Mouse (Mus musculus) liver, embryonic 16.5 days (tissue): ENCODE results near the gene Ppp2r5d. TPM values are rescaled to one million over a fixed set of nuclear protein-coding genes. Genes with fewer than 3 reads are reported as not detected.

ENCODE experiments used
- ATAC-seq: fragments of 200-750 bp; cut with Nextera tagmentation; 2 replicates; pipeline ENCODE4 v1.8.0; 2017; ENCODE audit warnings: low read depth, mild to moderate bottlenecking, moderate number of reproducible peaks, moderate library complexity
- H3K27ac ChIP-seq: fragments of 300-500 bp; sonication (generic); 2 replicates; pipeline ENCODE4 v1.5.1; 2014; ENCODE audit warnings: mild to moderate bottlenecking, low read length
- H3K27me3 ChIP-seq: fragments of 300-500 bp; sonication (generic); 2 replicates; pipeline ENCODE4 v1.6.1; 2014; ENCODE audit warnings: low read depth, low read length, mixed read lengths; ENCODE audit not compliant: control insufficient read depth, insufficient read depth
- H3K36me3 ChIP-seq: fragments of 300-500 bp; sonication (generic); 2 replicates; pipeline ENCODE4 v1.6.1; 2014; ENCODE audit warnings: mild to moderate bottlenecking; ENCODE audit not compliant: control insufficient read depth, insufficient read depth
- H3K4me1 ChIP-seq: fragments of 300-500 bp; sonication (generic); 2 replicates; pipeline ENCODE4 v1.6.1; 2014; ENCODE audit warnings: low read depth, low read length, mixed read lengths; ENCODE audit not compliant: control insufficient read depth
- H3K4me2 ChIP-seq: fragments of 300-500 bp; sonication (generic); 2 replicates; pipeline ENCODE4 v1.6.1; 2014; ENCODE audit warnings: low read depth, low read length, mixed read lengths
- H3K4me3 ChIP-seq: fragments of 300-500 bp; sonication (generic); 2 replicates; pipeline ENCODE4 v1.5.1; 2014; ENCODE audit warnings: low read depth, mild to moderate bottlenecking, low read length
- H3K9ac ChIP-seq: fragments of 300-500 bp; sonication (generic); 2 replicates; pipeline ENCODE4 v1.6.1; 2014; ENCODE audit warnings: low read depth, low read length
- H3K9me3 ChIP-seq: fragments of 300-500 bp; sonication (generic); replicated peaks from 2 replicates; pipeline ENCODE4 v1.6.1; 2016; ENCODE audit warnings: low read length; ENCODE audit not compliant: control insufficient read depth
- WGBS: fragments of 180-500 bp; shearing (Covaris S2); extraction: QIAGEN DNeasy Blood & Tissue Kit; methylation state at CpG from one replicate; pipeline ENCODE4 v1.1.7; 2014; ENCODE audit not compliant: insufficient replicate concordance; 5-methylcytosine and 5-hydroxymethylcytosine counted together
- polyA plus RNA-seq: library from polyadenylated mRNA; unstranded; fragments of >200 nt; fragmentation: Nextera tagmentation; extraction: Ambion mirVana; gene quantifications from 2 replicates; pipeline ENCODE4 v1.2.1, GENCODE M21; 2015

The Ppp2r5d gene
- polyA plus RNA-seq: 25.5 and 28.7 TPM in 2 replicates

DNA sequence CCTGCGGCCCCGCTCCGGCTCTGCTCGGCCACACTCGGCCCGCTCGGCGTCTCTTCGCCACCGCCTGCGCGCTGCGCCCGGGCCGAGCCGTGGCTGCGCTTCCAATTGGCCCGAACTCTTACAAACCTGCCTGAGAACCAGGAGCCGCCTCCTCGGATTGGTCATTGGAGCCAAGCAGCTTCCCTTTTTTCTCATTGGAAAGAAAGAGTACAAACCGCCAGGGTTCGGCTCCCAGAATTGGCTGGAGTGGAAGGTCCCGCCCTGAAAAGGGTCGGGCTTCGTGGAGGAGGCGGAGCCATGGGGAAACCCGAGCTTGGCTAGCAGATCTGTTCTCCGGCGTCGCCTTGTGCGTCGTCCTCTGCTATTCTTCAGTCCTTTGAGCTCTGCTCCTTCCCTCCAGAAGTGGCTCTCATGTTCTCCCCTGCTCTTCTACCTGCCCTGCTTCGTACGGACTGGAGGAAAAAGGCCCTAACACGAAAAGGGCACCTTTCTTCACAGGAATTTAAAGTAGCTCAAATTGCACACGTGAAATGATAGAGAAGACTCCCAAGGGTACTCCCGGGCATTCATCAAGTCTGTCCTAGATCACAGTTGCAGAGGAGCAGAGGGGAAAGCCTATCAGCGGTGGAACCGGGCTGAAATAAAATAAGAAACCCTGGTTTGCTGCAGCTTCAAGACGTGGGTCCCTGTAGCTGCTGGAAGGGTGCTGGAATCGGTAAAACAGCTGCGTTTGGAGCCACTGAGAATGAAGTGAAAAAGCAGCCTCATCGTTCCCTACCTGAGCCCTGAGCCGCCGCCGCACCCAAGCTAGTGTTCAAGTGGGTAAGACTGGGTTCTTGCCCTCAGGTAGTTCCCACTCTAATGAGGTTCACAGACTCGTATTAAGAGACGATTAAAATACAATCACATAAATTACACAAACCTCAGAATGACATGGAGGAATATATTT lies at the start of gene Ppp2r5d:
Ppp2r5d (minus strand) TSS at position 225 of the 949 bp plus-strand sequence.
- ATAC-seq: peak; percentile 95
- H3K4me3 ChIP-seq: peak within 1 kb of the TSS; percentile 93
- no peaks in the 10 kb centered on the region for H3K27me3 ChIP-seq
- no peaks in the 10 kb centered on the region for H3K36me3 ChIP-seq
- H3K9ac ChIP-seq: peak within 1 kb of the TSS; percentile 93
- peaks cover 31% of the 10 kb centered on the region for H3K4me1 ChIP-seq
- WGBS: 1% methylated on average over 48 of the region's 48 CpGs
- H3K4me2 ChIP-seq: peak within 1 kb of the TSS; percentile 88
- peak within 1 kb of the TSS; percentile 88 for H3K27ac ChIP-seq
- H3K9me3 ChIP-seq: no peaks in the 10 kb centered on the region

DNA sequence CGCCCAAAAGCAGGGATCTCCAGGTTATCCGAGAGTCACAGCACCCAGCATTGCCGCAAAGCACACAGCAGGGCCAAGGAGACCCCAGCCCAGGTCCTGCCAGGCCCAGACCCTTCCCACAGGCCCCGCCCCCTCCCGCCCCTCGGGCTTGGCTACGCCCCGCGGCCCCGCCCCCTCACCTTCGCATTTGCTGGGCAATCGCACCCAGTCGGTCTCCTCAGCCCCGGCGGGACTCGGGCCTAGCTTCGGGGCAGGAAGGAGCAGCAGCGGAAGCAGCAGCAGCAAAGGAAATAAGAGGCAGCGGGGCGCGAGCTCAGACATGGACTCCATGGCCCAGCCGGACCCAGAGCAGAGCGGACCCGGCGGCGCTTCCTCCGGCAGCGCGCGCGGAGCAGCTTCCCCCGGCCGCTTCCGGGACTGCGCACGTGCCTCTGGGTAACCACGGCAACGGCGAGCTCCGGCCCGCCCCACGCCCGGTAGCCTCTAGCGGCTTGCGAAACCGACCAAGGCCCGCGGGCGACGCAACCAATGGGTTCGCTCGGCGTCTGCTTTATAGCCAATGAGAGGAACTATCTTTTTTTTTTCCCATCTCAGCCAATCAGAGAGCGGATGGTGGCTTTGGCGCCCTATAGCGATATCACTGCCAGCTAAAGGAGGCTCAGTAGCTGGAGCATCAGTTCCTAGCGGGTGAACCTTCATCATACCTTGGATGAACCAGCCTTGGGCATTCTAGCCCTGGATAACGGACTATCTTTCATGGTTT lies 47.1 kb upstream of the Ppp2r5d start, which contains the start of gene Cnpy3:
Cnpy3 (minus strand) TSS at position 421 of the 763 bp plus-strand sequence.
- peaks cover 15% of the 10 kb centered on the region for H3K4me1 ChIP-seq
- H3K36me3 ChIP-seq: peaks cover 1% of the 10 kb centered on the region; the same call in 1 of the 2 replicates
- peak within 1 kb of the TSS; percentile 73 for H3K9ac ChIP-seq
- no peaks in the 10 kb centered on the region for H3K27me3 ChIP-seq
- peak within 1 kb of the TSS; percentile 77 for H3K4me3 ChIP-seq
- ATAC-seq: peak; percentile 99
- H3K4me2 ChIP-seq: peak within 1 kb of the TSS; percentile 88
- WGBS: under 1% methylated on average over 57 of the region's 58 CpGs
- peak within 1 kb of the TSS; percentile 91 for H3K27ac ChIP-seq
- H3K9me3 ChIP-seq: no peaks in the 10 kb centered on the region

DNA sequence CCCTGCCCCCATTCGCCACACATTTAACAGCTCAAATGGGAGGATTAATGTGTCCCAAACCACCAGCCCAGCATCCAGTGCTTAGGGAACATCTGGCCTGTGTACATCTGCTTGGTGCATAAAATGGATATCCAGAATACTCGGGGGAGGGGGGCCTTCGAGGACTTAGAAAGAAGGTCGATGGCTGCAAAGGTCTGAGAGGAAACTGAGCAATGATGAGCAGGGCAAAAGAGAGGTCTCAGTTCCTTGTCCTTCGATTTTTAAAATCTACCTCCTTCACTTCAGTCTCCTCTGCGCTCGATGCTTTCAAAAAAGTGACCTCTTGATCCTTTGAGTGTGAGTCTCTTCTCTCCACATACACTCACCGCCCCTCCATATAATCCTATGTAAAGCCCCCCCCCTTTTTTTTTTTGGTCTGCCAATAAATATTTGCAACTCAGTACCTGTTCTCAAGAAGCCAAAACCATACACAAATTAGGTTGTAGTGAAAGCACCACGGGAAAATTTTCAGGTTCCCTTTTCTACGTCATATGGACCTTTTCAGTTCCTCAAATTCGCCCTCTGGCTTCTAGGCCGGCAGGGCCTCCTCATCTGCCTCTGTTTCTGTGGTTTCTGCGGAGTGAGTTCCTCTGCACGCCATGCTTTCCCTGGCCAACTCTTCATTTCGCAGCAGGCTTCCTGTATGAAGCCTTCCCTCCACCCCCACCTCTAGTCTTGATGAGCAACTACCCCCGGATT lies 46.3 kb upstream of the Ppp2r5d start:
- Histone ChIP-seq H3K27ac (peak overlapping the region; percentile 91), H3K4me3 (peak overlapping the region; percentile 77), H3K4me1 (peaks cover 15% of the 10 kb centered on the region), H3K36me3 (peaks cover 2% of the 10 kb centered on the region; the same call in 1 of the 2 replicates), H3K4me2 (peak overlapping the region; percentile 88), H3K27me3 (no peaks in the 10 kb centered on the region), H3K9me3 (no peaks in the 10 kb centered on the region), H3K9ac (peak overlapping the region; percentile 73)
- peak; percentile 2 for ATAC-seq
- WGBS: 12% methylated on average over 16 of the region's 16 CpGs

DNA sequence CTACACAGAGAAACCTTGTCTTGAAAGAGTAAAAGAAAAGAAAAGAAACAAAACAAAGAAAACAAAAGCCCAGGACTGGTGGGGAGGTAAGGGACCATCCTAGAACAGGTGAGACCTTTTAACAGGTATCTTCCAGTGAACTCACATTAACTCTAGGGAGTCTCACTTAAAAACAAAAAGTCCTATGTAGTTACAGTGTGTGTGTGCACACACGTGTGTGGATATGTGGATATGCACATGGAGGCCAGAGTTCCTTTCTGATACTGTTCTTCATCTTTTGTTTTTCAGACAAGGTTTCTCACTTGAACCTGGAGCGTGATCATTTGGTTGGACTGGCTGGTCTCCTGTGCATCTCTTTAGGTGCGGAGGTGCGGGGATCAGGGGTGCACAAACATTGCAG lies 45.7 kb upstream of the Ppp2r5d start:
- H3K4me3 ChIP-seq: peak overlapping the region; percentile 77
- no peak for ATAC-seq
- peak overlapping the region; percentile 91; the same call in 1 of the 2 replicates for H3K27ac ChIP-seq
- H3K27me3 ChIP-seq: no peaks in the 10 kb centered on the region
- H3K4me1 ChIP-seq: peaks cover 15% of the 10 kb centered on the region
- H3K36me3 ChIP-seq: peaks cover 2% of the 10 kb centered on the region; the same call in 1 of the 2 replicates
- no peaks in the 10 kb centered on the region for H3K9me3 ChIP-seq
- H3K4me2 ChIP-seq: peak overlapping the region; percentile 88
- peak overlapping the region; percentile 73 for H3K9ac ChIP-seq
- WGBS: 68% methylated on average over 4 of the region's 4 CpGs

DNA sequence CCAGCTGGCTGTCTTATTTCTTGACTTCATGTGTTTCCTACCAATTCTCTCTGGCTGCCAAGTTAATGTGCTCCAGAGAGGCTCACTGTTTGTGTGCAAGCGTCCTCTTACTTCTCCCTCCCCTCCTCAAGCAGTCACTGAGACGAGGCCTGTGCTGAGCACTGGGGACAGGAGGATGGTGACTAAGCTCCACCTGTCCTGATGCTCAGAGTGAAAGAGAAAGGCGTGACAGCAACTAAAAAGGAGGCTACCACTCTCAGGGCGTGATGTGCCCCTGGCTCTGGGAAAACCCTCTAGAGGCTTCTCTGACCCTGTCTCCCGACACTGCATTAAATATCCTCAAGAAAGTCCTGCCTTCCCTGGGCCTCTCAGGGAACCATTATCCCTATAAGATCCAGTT lies 44.4 kb upstream of the Ppp2r5d start:
- WGBS: 74% methylated on average over 5 of the region's 5 CpGs

DNA sequence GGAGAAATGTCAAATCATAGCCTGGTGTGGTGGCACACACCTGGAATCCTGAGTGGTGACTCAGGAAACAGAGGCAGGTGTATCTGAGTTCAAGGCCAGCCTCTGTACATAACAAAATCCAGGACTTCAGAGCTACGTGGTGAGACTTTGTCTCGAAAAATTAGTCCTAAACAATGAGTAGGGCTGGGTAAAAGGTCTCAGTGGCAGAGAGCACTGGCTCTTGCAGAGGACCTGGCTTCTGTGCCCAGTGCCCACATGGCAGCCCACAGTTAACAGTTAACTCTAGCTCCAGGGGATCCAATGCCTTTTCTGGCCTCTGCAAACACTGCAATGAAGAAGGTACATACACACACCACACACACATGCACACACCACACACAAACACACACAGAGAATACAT lies 42.9 kb upstream of the Ppp2r5d start:
- no peak overlapping the region for H3K4me2 ChIP-seq
- H3K4me3 ChIP-seq: no peak overlapping the region
- no peak overlapping the region for H3K27ac ChIP-seq
- no peak for ATAC-seq
- H3K9me3 ChIP-seq: no peaks in the 10 kb centered on the region
- peaks cover 2% of the 10 kb centered on the region; the same call in 1 of the 2 replicates for H3K36me3 ChIP-seq
- 61% methylated on average over 2 of the region's 2 CpGs for WGBS
- peaks cover 15% of the 10 kb centered on the region for H3K4me1 ChIP-seq
- no peak overlapping the region for H3K9ac ChIP-seq
- H3K27me3 ChIP-seq: no peaks in the 10 kb centered on the region

More for the DNA sequence above, 44.4 kb upstream of the Ppp2r5d start:
- H3K4me3 ChIP-seq: no peak overlapping the region
- H3K9me3 ChIP-seq: no peaks in the 10 kb centered on the region
- H3K27me3 ChIP-seq: no peaks in the 10 kb centered on the region
- no peak overlapping the region for H3K9ac ChIP-seq
- no peak overlapping the region for H3K4me2 ChIP-seq
- H3K36me3 ChIP-seq: peaks cover 2% of the 10 kb centered on the region; the same call in 1 of the 2 replicates
- ATAC-seq: no peak
- H3K27ac ChIP-seq: no peak overlapping the region
- H3K4me1 ChIP-seq: peaks cover 15% of the 10 kb centered on the region

DNA sequence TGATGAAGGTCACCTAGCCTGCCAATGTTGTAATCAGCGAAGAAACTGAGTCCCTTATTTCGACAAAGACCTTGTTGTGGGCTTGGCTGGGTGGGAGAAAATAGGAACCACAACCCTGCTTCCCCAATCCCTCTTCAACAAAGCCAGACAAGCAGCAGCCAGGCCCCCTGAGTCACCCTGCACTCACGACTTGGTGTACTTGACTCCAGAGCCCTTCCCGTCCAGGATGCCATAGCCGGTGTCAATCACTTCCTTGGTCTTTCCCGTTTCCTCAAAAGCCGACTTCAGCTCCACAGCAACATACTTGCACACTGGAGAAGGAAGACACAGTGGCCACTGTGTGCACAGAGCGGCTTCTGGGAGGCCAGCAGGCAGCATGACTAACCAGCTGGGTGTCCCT lies 42.3 kb upstream of the Ppp2r5d start:
- Histone ChIP-seq H3K9ac (no peak overlapping the region), H3K4me3 (no peak overlapping the region), H3K9me3 (no peaks in the 10 kb centered on the region), H3K4me1 (peaks cover 9% of the 10 kb centered on the region), H3K27me3 (no peaks in the 10 kb centered on the region), H3K27ac (no peak overlapping the region), H3K4me2 (no peak overlapping the region), H3K36me3 (peaks cover 2% of the 10 kb centered on the region; the same call in 1 of the 2 replicates)
- ATAC-seq: no peak
- 66% methylated on average over 8 of the region's 8 CpGs for WGBS

DNA sequence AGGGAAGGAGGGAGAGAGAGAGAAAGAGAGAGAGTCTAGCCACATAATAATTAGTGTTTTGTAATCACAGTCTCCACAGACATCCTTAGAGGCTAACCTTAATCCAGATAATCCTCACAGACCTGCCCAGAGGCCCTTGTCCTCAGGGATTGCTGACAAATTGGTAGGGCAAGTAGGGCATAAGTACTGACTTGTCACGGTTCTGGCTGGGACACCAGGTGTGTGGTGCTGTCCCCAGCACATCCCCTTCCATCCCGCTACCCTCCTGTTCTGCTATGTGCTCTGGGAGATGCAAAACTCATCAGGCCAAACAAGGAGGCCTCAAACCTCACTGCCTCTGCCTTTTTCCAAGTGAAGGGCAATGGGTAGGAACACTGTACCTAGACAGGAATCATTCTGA lies 40.6 kb upstream of the Ppp2r5d start:
- no peak overlapping the region for H3K4me3 ChIP-seq
- no peaks in the 10 kb centered on the region for H3K27me3 ChIP-seq
- no peak for ATAC-seq
- H3K4me2 ChIP-seq: no peak overlapping the region
- no peak overlapping the region for H3K27ac ChIP-seq
- H3K36me3 ChIP-seq: peaks cover 2% of the 10 kb centered on the region; the same call in 1 of the 2 replicates
- H3K9ac ChIP-seq: no peak overlapping the region
- H3K9me3 ChIP-seq: no peaks in the 10 kb centered on the region
- WGBS: 83% methylated on average over 2 of the region's 2 CpGs
- H3K4me1 ChIP-seq: peaks cover 3% of the 10 kb centered on the region; the same call in 1 of the 2 replicates
